Mouse (Mus musculus) E14TG2a.4 (cell line): ENCODE results near the gene Ghr.

ENCODE experiments used
- H3K27me3 ChIP-seq: 2 replicates; pipeline ENCODE4 v1.6.1; 2014; ENCODE audit warnings: low read length, control low read depth; ENCODE audit not compliant: insufficient read depth
- H3K36me3 ChIP-seq: 2 replicates; pipeline ENCODE4 v1.6.1; 2014; ENCODE audit warnings: low read length, control low read depth; ENCODE audit not compliant: insufficient read depth
- H3K4me1 ChIP-seq: replicated peaks from 2 replicates; pipeline ENCODE4 v1.6.1; 2014; ENCODE audit warnings: low read depth, low read length, control low read depth
- H3K4me3 ChIP-seq: replicated peaks from 2 replicates; pipeline ENCODE4 v1.5.1; 2014; ENCODE audit warnings: mild to moderate bottlenecking, low read length
- H3K9me3 ChIP-seq: 2 replicates; pipeline ENCODE4 v1.6.1; 2014; ENCODE audit warnings: low read length, control low read depth
- CTCF ChIP-seq: conservative IDR thresholded peaks from 2 replicates; pipeline ENCODE4 v1.5.1; 2014; ENCODE audit warnings: low read length
- NANOG ChIP-seq: IDR thresholded peaks from 2 replicates; pipeline ENCODE4 v1.6.1; 2014; ENCODE audit warnings: borderline replicate concordance, low read length, mixed read lengths
- POU5F1 ChIP-seq: IDR thresholded peaks from 2 replicates; pipeline ENCODE4 v1.6.1; 2014; ENCODE audit warnings: low read length, borderline replicate concordance

Ghr gene

GRCm38 (mm10) chr15:3563473-3563872 is 19.8 kb downstream of the Ghr start:
- Histone ChIP-seq H3K27me3 (no peaks in the 10 kb centered on the region), H3K4me3 (no peak overlapping the region), H3K4me1 (no peaks in the 10 kb centered on the region), H3K36me3 (no peaks in the 10 kb centered on the region), H3K9me3 (no peaks in the 10 kb centered on the region)
- TF ChIP-seq CTCF: no peak
- no peak for TF ChIP-seq NANOG
- no peak for TF ChIP-seq POU5F1

- TF ChIP-seq POU5F1: no peak
- no peak for TF ChIP-seq NANOG
- no peak for TF ChIP-seq CTCF
- no peak overlapping the region for H3K4me3 ChIP-seq
- H3K4me1 ChIP-seq: no peaks in the 10 kb centered on the region
- H3K9me3 ChIP-seq: no peaks in the 10 kb centered on the region
- H3K27me3 ChIP-seq: no peaks in the 10 kb centered on the region
- H3K36me3 ChIP-seq: no peaks in the 10 kb centered on the region
Measured at GRCm38 (mm10) chr15:3558524-3558923, 24.8 kb downstream of the Ghr start.

GRCm38 (mm10) chr15:3544289-3544688 is 39.0 kb downstream of the Ghr start:
- H3K4me3 ChIP-seq: no peak overlapping the region
- TF ChIP-seq POU5F1 (no peak), CTCF (no peak), NANOG (no peak)

GRCm38 (mm10) chr15:3536309-3536900 is 46.9 kb downstream of the Ghr start:
- no peaks in the 10 kb centered on the region for H3K27me3 ChIP-seq
- no peak overlapping the region for H3K4me3 ChIP-seq
- no peaks in the 10 kb centered on the region for H3K36me3 ChIP-seq
- no peaks in the 10 kb centered on the region for H3K9me3 ChIP-seq
- TF ChIP-seq NANOG: no peak
- no peak for TF ChIP-seq POU5F1
- no peak for TF ChIP-seq CTCF
- no peaks in the 10 kb centered on the region for H3K4me1 ChIP-seq

More at GRCm38 (mm10) chr15:3544289-3544688, 39.0 kb downstream of the Ghr start:
- no peaks in the 10 kb centered on the region for H3K27me3 ChIP-seq
- no peaks in the 10 kb centered on the region for H3K4me1 ChIP-seq
- no peaks in the 10 kb centered on the region for H3K9me3 ChIP-seq
- H3K36me3 ChIP-seq: no peaks in the 10 kb centered on the region

GRCm38 (mm10) chr15:3514027-3514426 is 69.3 kb downstream of the Ghr start:
- no peaks in the 10 kb centered on the region for H3K36me3 ChIP-seq
- no peak for TF ChIP-seq NANOG
- H3K9me3 ChIP-seq: no peaks in the 10 kb centered on the region
- no peaks in the 10 kb centered on the region for H3K4me1 ChIP-seq
- no peak overlapping the region for H3K4me3 ChIP-seq
- H3K27me3 ChIP-seq: no peaks in the 10 kb centered on the region

GRCm38 (mm10) chr15:3512380-3512779 is 70.9 kb downstream of the Ghr start:
- no peak overlapping the region for H3K4me3 ChIP-seq
- H3K4me1 ChIP-seq: no peaks in the 10 kb centered on the region
- TF ChIP-seq POU5F1 (no peak), NANOG (no peak), CTCF (no peak)

GRCm38 (mm10) chr15:3511639-3512171 is 71.6 kb downstream of the Ghr start:
- no peak for TF ChIP-seq POU5F1
- TF ChIP-seq NANOG: no peak
- TF ChIP-seq CTCF: no peak

More at GRCm38 (mm10) chr15:3512380-3512779, 70.9 kb downstream of the Ghr start:
- no peaks in the 10 kb centered on the region for H3K36me3 ChIP-seq
- no peaks in the 10 kb centered on the region for H3K27me3 ChIP-seq
- H3K9me3 ChIP-seq: no peaks in the 10 kb centered on the region

GRCm38 (mm10) chr15:3509089-3509488 is 74.2 kb downstream of the Ghr start:
- no peaks in the 10 kb centered on the region for H3K27me3 ChIP-seq
- no peaks in the 10 kb centered on the region for H3K36me3 ChIP-seq
- no peak overlapping the region for H3K4me3 ChIP-seq
- no peak for TF ChIP-seq NANOG
- TF ChIP-seq POU5F1: no peak
- no peak for TF ChIP-seq CTCF
- H3K4me1 ChIP-seq: no peaks in the 10 kb centered on the region
- H3K9me3 ChIP-seq: no peaks in the 10 kb centered on the region

More at GRCm38 (mm10) chr15:3511639-3512171, 71.6 kb downstream of the Ghr start:
- Histone ChIP-seq H3K36me3 (no peaks in the 10 kb centered on the region), H3K27me3 (no peaks in the 10 kb centered on the region), H3K4me3 (no peak overlapping the region), H3K4me1 (no peaks in the 10 kb centered on the region), H3K9me3 (no peaks in the 10 kb centered on the region)

- TF ChIP-seq NANOG (no peak), POU5F1 (no peak), CTCF (no peak)
- Histone ChIP-seq H3K36me3 (no peaks in the 10 kb centered on the region), H3K27me3 (no peaks in the 10 kb centered on the region), H3K4me3 (no peak overlapping the region), H3K4me1 (no peaks in the 10 kb centered on the region), H3K9me3 (no peaks in the 10 kb centered on the region)
Measured at GRCm38 (mm10) chr15:3507329-3507728, 76.0 kb downstream of the Ghr start.
